Mouse (Mus musculus): ENCODE measurements around the gene Olfr1245. TPM values are rescaled to one million over a fixed set of nuclear protein-coding genes. Genes with fewer than 3 reads are reported as not detected.
"Not testable (repeated sequence)": the region's sequence is repeated elsewhere in the genome, so short reads cannot be mapped to it uniquely, and the experiment has no call there.

The Olfr1245 gene
- polyA plus RNA-seq (2021): not detected

DNA sequence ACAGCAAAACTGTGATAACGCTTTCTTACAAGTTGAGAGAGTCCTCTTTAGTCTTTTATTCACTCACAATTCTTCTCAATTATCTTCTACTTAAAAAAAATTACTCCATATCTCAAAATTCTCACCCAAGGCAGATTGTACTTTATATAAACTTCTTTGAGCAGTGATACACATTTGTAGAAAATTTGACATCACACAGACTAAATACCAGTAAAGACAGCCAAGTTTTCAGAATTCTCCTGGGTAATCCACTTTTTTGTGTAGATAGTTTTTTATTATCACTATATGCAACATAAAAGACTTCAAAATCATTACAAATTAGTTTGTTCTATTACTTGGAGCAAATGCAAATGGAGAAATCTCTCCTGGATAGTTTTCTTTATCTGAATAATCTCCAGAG, at the start of gene Olfr1245:
Olfr1245 (minus strand) TSS at position 101 of the 400 bp plus-strand sequence.
- no peak for ATAC-seq
- POLR2A ChIA-PET: no interaction called here
- no peaks in the 10 kb centered on the region for H3K27me3 ChIP-seq
- no peak for DNase-seq (ENCODE audit: low read depth, low spot score)
- CTCF ChIA-PET: no interaction called here
- TF ChIP-seq CTCF (IDR thresholded peaks at IDR 0.05): no peak
- in situ Hi-C loops (cut with MboI; ENCODE audit: low pct_unique_long_range_greater_than_20kb): no loop called here

DNA sequence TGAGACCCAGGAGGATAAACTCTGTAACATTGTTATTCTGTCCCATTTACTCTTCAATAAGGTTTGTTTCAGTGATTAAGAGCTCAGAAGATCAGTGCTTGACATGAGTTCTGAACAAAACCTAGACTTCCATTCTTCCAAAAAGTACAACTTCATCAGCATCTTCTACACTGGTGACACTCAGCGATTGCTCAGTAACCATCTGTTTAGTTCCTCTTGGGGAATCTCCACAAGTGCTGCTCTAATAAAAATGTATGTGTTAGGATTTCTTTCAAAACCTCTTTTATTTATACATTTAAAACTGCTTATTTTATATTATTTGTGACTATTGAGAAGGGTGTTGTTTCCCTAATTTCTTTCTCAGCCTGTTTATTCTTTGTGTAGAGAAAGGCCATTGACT, 39.9 kb upstream of the Olfr1245 start, which contains the start of gene Olfr1248:
Olfr1248 (minus strand) TSS at position 101 of the 400 bp plus-strand sequence.
- in situ Hi-C loops (cut with MboI; ENCODE audit: low pct_unique_long_range_greater_than_20kb); POLR2A ChIA-PET; CTCF ChIA-PET; ATAC-seq; DNase-seq (ENCODE audit: low read depth, low spot score); H3K27me3 ChIP-seq: not testable (repeated sequence)

DNA sequence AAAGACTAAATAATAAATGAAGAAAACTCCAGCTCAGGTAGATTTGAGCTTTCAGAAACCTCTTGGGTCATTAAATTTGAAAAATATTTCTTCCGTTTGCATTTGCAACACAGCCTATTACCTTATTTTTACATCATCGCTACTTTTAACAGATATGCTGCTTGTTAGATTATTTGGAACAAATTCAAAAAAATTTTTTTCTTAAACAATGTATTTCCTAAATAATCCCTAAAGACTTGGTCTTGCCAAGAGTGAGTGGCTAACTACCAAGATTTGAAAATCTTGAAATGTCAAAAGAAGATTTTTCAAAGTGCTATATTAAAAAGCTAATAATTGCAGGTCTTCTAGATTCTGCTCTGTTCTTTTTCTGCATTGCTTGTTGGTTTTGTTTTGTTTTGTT, 35.8 kb upstream of the Olfr1245 start, which contains the start of gene Olfr1247:
Olfr1247 (minus strand) TSS at position 101 of the 400 bp plus-strand sequence.
- no peak for TF ChIP-seq CTCF (IDR thresholded peaks at IDR 0.05)
- ATAC-seq: no peak
- POLR2A ChIA-PET: no interaction called here
- in situ Hi-C loops (cut with MboI; ENCODE audit: low pct_unique_long_range_greater_than_20kb): no loop called here
- H3K27me3 ChIP-seq: no peaks in the 10 kb centered on the region
- CTCF ChIA-PET: no interaction called here
- DNase-seq (ENCODE audit: low read depth, low spot score): no peak

DNA sequence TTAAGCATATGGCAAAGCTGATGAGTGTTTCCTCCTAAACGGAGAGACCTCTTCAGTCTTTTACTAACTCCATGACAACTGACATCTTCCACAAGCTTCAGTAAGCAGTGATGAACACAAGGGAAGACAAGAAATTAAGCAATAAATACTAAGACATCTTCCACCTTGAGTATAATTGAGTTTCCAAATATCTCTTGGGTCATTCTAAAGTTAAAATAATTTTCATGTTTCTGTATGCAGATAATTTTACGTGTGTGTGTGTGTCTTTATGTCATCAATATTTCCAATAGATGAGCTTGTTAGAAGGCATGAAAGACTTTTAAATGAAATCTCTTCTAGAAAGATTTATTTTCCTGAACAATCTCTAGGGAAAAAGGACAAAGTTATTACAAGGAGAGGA, 14.8 kb upstream of the Olfr1245 start, which contains the start of gene Olfr1246:
Olfr1246 (minus strand) TSS at position 101 of the 400 bp plus-strand sequence.
- DNase-seq (ENCODE audit: low read depth, low spot score) (no peak), ATAC-seq (no peak)
- ChIA-PET CTCF (no interaction called here), POLR2A (no interaction called here)
- no peak for TF ChIP-seq CTCF (IDR thresholded peaks at IDR 0.05)
- in situ Hi-C loops (cut with MboI; ENCODE audit: low pct_unique_long_range_greater_than_20kb): no loop called here
- H3K27me3 ChIP-seq: no peaks in the 10 kb centered on the region

DNA sequence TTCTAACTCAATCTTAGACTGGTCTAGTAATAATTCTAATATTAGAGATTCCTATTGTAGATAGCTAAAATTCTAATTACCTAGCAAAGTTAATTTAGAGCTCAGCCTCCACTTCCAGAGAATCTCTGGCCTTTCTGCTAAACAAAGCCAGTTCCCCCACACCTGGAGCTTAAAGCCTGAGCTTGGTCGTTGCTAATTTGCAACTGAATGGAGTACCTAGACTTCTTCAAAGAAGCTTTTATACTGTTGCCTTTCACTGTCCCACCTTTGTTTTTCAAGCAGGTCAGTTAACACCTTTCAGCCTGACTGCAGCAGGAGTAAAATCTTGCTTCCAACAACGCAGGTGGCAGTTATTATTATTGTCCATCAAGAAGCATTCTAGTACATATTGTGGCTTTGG, 15.5 kb downstream of the Olfr1245 start:
- in situ Hi-C loops (cut with MboI; ENCODE audit: low pct_unique_long_range_greater_than_20kb); POLR2A ChIA-PET; ATAC-seq; DNase-seq (ENCODE audit: low read depth, low spot score); CTCF ChIA-PET; H3K27me3 ChIP-seq: not testable (repeated sequence)

DNA sequence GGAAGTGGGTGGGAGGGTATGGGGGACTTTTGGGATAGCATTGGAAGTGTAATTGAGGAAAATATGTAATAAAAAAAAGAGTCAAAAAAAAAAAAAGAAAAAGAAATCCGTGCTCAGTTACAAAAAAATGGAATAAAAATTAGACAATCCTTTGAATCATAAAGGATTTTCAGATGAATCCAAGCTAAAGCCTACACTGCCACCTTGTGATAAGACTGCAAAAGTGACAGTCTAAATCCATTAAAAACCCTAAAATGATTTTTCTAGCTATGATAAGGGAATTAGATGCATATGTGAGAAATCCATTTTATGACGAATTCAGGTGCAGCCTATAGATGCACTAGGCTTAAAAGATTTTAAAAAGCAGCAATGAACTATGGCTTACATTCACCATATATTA, 33.7 kb downstream of the Olfr1245 start:
- POLR2A ChIA-PET: no interaction called here
- CTCF ChIA-PET: no interaction called here
- DNase-seq (ENCODE audit: low read depth, low spot score): no peak
- in situ Hi-C loops (cut with MboI; ENCODE audit: low pct_unique_long_range_greater_than_20kb): loop anchor here (10.0 kb wide), 1 partner anchor 1190 kb away; no protein-coding TSS in a partner anchor
- ATAC-seq: no peak
- TF ChIP-seq CTCF (IDR thresholded peaks at IDR 0.05): no peak
- H3K27me3 ChIP-seq: no peaks in the 10 kb centered on the region

DNA sequence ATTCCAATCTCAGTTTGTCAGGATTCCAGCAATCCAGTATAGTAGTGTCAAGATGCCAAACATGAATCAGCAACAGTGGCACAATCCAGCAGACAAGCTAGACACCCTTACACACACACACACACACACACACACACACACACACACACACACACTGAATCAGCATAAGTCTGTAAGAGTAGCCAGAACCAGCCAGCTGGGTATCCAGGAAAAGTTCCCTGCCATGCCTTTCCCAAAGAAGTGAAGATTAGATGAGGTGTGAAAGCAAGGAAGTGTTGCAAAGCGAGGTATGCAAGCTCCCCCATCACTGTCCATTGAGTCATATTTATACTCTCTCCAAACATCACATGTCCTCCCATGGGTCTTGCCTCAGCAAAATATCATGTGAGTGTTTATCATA, 38.3 kb downstream of the Olfr1245 start:
- no peaks in the 10 kb centered on the region for H3K27me3 ChIP-seq
- in situ Hi-C loops (cut with MboI; ENCODE audit: low pct_unique_long_range_greater_than_20kb): loop anchor here (10.0 kb wide), 1 partner anchor 1185 kb away; no protein-coding TSS in a partner anchor
- DNase-seq (ENCODE audit: low read depth, low spot score): no peak
- CTCF ChIA-PET: no interaction called here
- ATAC-seq: no peak
- POLR2A ChIA-PET: no interaction called here
- TF ChIP-seq CTCF (IDR thresholded peaks at IDR 0.05): no peak

DNA sequence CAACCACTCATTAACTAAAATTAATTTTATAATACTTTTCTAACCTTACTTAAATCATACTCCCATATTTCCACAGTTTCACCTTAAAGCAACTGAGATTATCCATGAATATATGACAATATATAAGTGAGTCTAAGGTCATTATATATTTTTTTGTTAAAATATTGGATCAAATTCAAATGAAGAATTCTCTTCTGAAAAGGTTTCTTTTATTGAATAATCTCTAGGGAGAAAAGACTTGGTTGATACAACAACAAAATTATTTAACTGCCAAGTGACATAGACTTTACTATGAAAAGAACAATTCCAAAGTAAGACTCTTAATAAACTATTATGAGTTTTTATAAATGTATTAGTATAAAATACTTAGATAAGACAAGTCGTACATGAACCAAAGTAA, 46.9 kb downstream of the Olfr1245 start, which contains the start of gene Olfr1243:
Olfr1243 (minus strand) TSS at position 101 of the 400 bp plus-strand sequence.
- DNase-seq (ENCODE audit: low read depth, low spot score): no peak
- ChIA-PET POLR2A (no interaction called here), CTCF (no interaction called here)
- no peaks in the 10 kb centered on the region for H3K27me3 ChIP-seq
- TF ChIP-seq CTCF (IDR thresholded peaks at IDR 0.05): no peak
- no peak for ATAC-seq
- in situ Hi-C loops (cut with MboI; ENCODE audit: low pct_unique_long_range_greater_than_20kb): no loop called here

Other genes starting within 250 kb of the Olfr1245 start
- not detected for gene Olfr1232, start 248.8 kb downstream of the Olfr1245 start, polyA plus RNA-seq (2021)
- not detected for gene Olfr1233, start 236.0 kb downstream of the Olfr1245 start, polyA plus RNA-seq (2021)
- gene Olfr1234, start 213.6 kb downstream of the Olfr1245 start, polyA plus RNA-seq (2021): not detected
- gene Olfr1238, start 168.8 kb downstream of the Olfr1245 start, polyA plus RNA-seq (2021): not detected
- gene Olfr1239, start 158.0 kb downstream of the Olfr1245 start, polyA plus RNA-seq (2021): not detected
- not detected for gene Olfr1240, start 135.4 kb downstream of the Olfr1245 start, polyA plus RNA-seq (2021)
- not detected for gene Olfr1241, start 91.3 kb downstream of the Olfr1245 start, polyA plus RNA-seq (2021)
- not detected for gene Olfr1242, start 80.1 kb downstream of the Olfr1245 start, polyA plus RNA-seq (2021)
- not detected for gene Olfr1243, start 47.0 kb downstream of the Olfr1245 start, polyA plus RNA-seq (2021)
- not detected for gene Olfr1246, start 14.7 kb upstream of the Olfr1245 start, polyA plus RNA-seq (2021)
- 0.09 TPM for gene Olfr1247, start 35.7 kb upstream of the Olfr1245 start, polyA plus RNA-seq (2021)
- not detected for gene Olfr1248, start 39.8 kb upstream of the Olfr1245 start, polyA plus RNA-seq (2021)
- gene Olfr1249, start 56.5 kb upstream of the Olfr1245 start, polyA plus RNA-seq (2021): not detected
- gene Olfr1250, start 83.0 kb upstream of the Olfr1245 start, polyA plus RNA-seq (2021): not detected
- not detected for gene Olfr1251, start 93.5 kb upstream of the Olfr1245 start, polyA plus RNA-seq (2021)
- gene Olfr1252, start 146.6 kb upstream of the Olfr1245 start, polyA plus RNA-seq (2021): not detected
- not detected for gene Olfr1253, start 178.6 kb upstream of the Olfr1245 start, polyA plus RNA-seq (2021)
- gene Olfr1254, start 215.2 kb upstream of the Olfr1245 start, polyA plus RNA-seq (2021): not detected
- not detected for gene Olfr1255, start 233.6 kb upstream of the Olfr1245 start, polyA plus RNA-seq (2021)

Data from Patski (cell line).